ENCODE assay signal across 8 mouse cellular contexts in the genomic region with DNA sequence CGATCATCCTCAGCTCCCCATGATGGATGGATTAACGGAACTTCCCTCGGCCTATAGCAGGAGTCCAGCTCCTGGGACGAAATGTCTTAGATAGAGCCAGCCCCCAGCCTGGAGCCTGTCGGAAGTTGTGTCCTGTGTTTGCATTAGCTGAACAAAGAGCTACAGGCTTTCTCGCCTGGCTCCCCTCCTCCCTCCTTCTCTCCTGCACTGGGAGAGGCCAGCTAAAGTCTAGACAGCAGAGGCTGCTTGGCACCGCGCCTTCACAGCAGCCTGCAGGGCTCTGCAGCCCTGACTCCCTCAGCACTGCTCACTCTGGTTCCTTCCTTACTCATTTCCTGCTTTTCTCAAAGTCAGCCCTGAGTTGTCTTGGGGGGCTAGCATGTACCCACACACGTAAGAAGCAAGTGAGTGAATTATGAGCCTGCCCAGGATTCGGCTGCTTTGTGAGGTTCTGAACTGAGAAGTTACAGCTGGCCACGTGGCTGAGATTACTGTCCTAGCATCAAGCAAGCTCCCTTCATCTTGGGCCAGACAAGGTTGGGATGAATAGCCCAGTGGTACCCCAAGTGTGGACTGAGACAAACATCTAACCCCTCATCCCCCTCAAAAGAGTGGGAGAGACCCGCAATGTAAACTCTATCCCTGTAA. TPM values are rescaled to one million over a fixed set of nuclear protein-coding genes. Genes with fewer than 3 reads are reported as not detected.
DNase-seq lines count a peak whose midpoint lies in the region; ATAC-seq and TF ChIP-seq lines count a peak whose summit lies in the region.

No protein-coding gene starts in this region.

- peaks cover 55% of the 10 kb centered on the region for H3K4me1 ChIP-seq in embryonic facial prominence, embryonic 10.5 days
- peaks cover 68% of the 10 kb centered on the region for H3K4me1 ChIP-seq in heart, embryonic 11.5 days (ENCODE audit: control insufficient read depth, insufficient read depth, low read length)
- H3K4me1 ChIP-seq in lung, embryonic 14.5 days (ENCODE audit: insufficient read depth): peaks cover 38% of the 10 kb centered on the region

- peak; percentile 26 to 49 for DNase-seq in frontal cortex, postnatal 36 days (ENCODE audit: low spot score in 2 of 2)
- no peak for DNase-seq in frontal cortex, postnatal 25 days (ENCODE audit: low spot score in 2 of 2)
- peak; percentile 81 for DNase-seq in embryonic facial prominence, embryonic 10.5 days (ENCODE audit: low spot score)
- DNase-seq in kidney, adult 8-10 months: peak; percentile 51 to 57
- peak; percentile 97 for DNase-seq in lung, embryonic 14.5 days
- peak; percentile 43 for DNase-seq in ovary, postnatal 10 days (ENCODE audit: low spot score)

- WGBS in embryonic facial prominence, embryonic 10.5 days: 27% methylated on average over 12 of the region's 12 CpGs
- WGBS in heart, embryonic 11.5 days (ENCODE audit: insufficient replicate concordance): 26% methylated on average over 12 of the region's 12 CpGs
- 11% methylated on average over 12 of the region's 12 CpGs for WGBS in lung, embryonic 14.5 days

- H3K27ac ChIP-seq in embryonic facial prominence, embryonic 10.5 days (replicated peaks): peak overlapping the region; percentile 90
- peak overlapping the region; percentile 89 for H3K27ac ChIP-seq in heart, embryonic 11.5 days (ENCODE audit: low read depth, low read length)
- peak overlapping the region; percentile 98 for H3K27ac ChIP-seq in lung, embryonic 14.5 days (ENCODE audit: low read depth)

- ATAC-seq in heart, embryonic 11.5 days (replicated peaks; ENCODE audit: insufficient number of reproducible peaks, low FRiP score, low TSS enrichment): peak; percentile 80
- ATAC-seq in lung, embryonic 14.5 days (ENCODE audit: insufficient read depth): peak; percentile 97
- ATAC-seq in megakaryocyte-erythroid progenitor cell, adult 5-6 weeks (replicated peaks; ENCODE audit: low FRiP score, low TSS enrichment, poor library complexity, severe bottlenecking): no peak

- TF ChIP-seq CTCF in lung, embryonic 14.5 days (IDR thresholded peaks at IDR 0.05; ENCODE audit: low read depth): 0 out of 2 replicates have a peak, but pooled peaks have one; percentile 8

- H3K4me2 ChIP-seq in heart, embryonic 11.5 days: peak overlapping the region; percentile 34
- peak overlapping the region; percentile 40; the same call in 1 of the 2 replicates for H3K4me2 ChIP-seq in lung, embryonic 14.5 days

- peak overlapping the region; percentile 63 for H3K9ac ChIP-seq in heart, embryonic 11.5 days (ENCODE audit: low read depth, low read length)
- peak overlapping the region; percentile 37 for H3K9ac ChIP-seq in lung, embryonic 14.5 days

- peak overlapping the region; percentile 28; the same call in 1 of the 2 replicates for H3K4me3 ChIP-seq in embryonic facial prominence, embryonic 10.5 days
- no peak overlapping the region for H3K4me3 ChIP-seq in heart, embryonic 11.5 days (ENCODE audit: low read depth, low read length)
- no peak overlapping the region for H3K4me3 ChIP-seq in lung, embryonic 14.5 days (ENCODE audit: low read depth, low read length)

- no peaks in the 10 kb centered on the region for H3K27me3 ChIP-seq in embryonic facial prominence, embryonic 10.5 days (replicated peaks; ENCODE audit: low read depth, poor library complexity, severe bottlenecking)
- H3K27me3 ChIP-seq in heart, embryonic 11.5 days (ENCODE audit: control insufficient read depth, insufficient read depth, low read length): no peaks in the 10 kb centered on the region
- H3K27me3 ChIP-seq in lung, embryonic 14.5 days (ENCODE audit: insufficient read depth, low read length): no peaks in the 10 kb centered on the region

- no peaks in the 10 kb centered on the region for H3K9me3 ChIP-seq in embryonic facial prominence, embryonic 10.5 days
- H3K9me3 ChIP-seq in heart, embryonic 11.5 days (replicated peaks; ENCODE audit: control insufficient read depth, low read length): no peaks in the 10 kb centered on the region
- H3K9me3 ChIP-seq in lung, embryonic 14.5 days (ENCODE audit: low read depth, low read length): no peaks in the 10 kb centered on the region

- peaks cover 85% of the 10 kb centered on the region for H3K36me3 ChIP-seq in embryonic facial prominence, embryonic 10.5 days (replicated peaks)
- H3K36me3 ChIP-seq in heart, embryonic 11.5 days (ENCODE audit: control insufficient read depth, insufficient read depth, low read length): peaks cover 10% of the 10 kb centered on the region; the same call in 1 of the 2 replicates
- peaks cover 24% of the 10 kb centered on the region for H3K36me3 ChIP-seq in lung, embryonic 14.5 days (ENCODE audit: insufficient read depth)

RNA-seq across cellular contexts. Expression of a gene that starts 11.8 kb away (rescaled TPM):
- 192 and 210 TPM in 2 replicates for polyA plus RNA-seq in embryonic facial prominence, embryonic 10.5 days (2016; fragmentation: Nextera tagmentation; extraction: Ambion mirVana)
- 500 and 503 TPM in 2 replicates for polyA plus RNA-seq in heart, embryonic 11.5 days (2014; fragmentation: Nextera tagmentation; extraction: Ambion mirVana)
- polyA plus RNA-seq in lung, embryonic 14.5 days (2014; fragmentation: Nextera tagmentation; extraction: Ambion mirVana): 460 and 502 TPM in 2 replicates
- 2.1 TPM in 1 of 2 replicates, not detected in the other for total RNA-seq in megakaryocyte-erythroid progenitor cell, adult 5-6 weeks (2014; fragmentation: Nextera tagmentation)
- 0.23 and 0.42 TPM in 2 replicates for total RNA-seq in megakaryocyte-erythroid progenitor cell, adult 5-6 weeks (2017)

Comparison
In these comparisons a context has a peak if more than half of its experiments do, and no peak if none do; other contexts are left out.
1. DNase-seq: peak in frontal cortex, postnatal 36 days (2 of 2), embryonic facial prominence, embryonic 10.5 days (single experiment), kidney, adult 8-10 months (2 of 2), lung, embryonic 14.5 days (single experiment) and ovary, postnatal 10 days (single experiment); none in frontal cortex, postnatal 25 days (0 of 2).
2. Peak in every context shown above with its lines, with median percentiles within 50 percentile points of each other: H3K27ac ChIP-seq.